10 mouse cellular contexts compared by ENCODE assay signal in the genomic region with DNA sequence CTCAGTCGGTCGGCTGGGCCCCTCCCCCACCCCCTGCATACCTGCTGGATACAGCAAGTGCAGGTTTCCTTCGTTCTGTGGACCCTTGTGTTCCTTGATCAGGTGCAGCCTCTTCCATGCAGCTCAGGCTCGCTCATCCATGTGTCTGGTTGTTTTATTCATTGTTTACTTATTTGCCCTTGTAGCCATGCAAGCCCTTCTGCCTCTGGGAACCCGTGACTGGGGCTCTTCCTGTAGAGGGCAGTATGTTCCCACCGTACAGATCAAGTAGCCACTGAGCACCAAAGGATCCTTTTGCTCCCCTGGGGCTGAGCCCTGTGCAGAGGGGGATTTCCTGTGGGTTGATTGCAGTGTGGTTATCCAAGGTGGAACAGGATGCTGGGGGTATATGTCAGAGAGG. TPM values are rescaled to one million over a fixed set of nuclear protein-coding genes. Genes with fewer than 3 reads are reported as not detected.
DNase-seq lines count a peak whose midpoint lies in the region; ATAC-seq and TF ChIP-seq lines count a peak whose summit lies in the region.
"Had no signal": no experiment of that assay in that cellular context is flagged by ENCODE, and none has a peak within 500 bp of the region (broad histone marks: within the 10 kb centered on the region; RNA-seq: fewer than 3 reads in every experiment).

No protein-coding gene starts in this region.

- DNase-seq in cerebellum, adult 18-20 months = peak; percentile 52 to 59
- DNase-seq in cerebellum, adult 11-12 months = no peak
- peak; percentile 79 for DNase-seq in 416B (ENCODE audit: low read depth)
- DNase-seq in thymus, postnatal 25 days = peak; percentile 26

- H3K9ac ChIP-seq in heart, embryonic 11.5 days (ENCODE audit: low read depth, low read length) = no peak overlapping the region
- H3K9ac ChIP-seq in kidney, embryonic 14.5 days (ENCODE audit: low read depth, low read length) = no peak overlapping the region

- peak overlapping the region; percentile 42 for H3K4me2 ChIP-seq in heart, embryonic 11.5 days
- H3K4me2 ChIP-seq in kidney, embryonic 14.5 days (replicated peaks; ENCODE audit: low read depth, low read length) = peak overlapping the region; percentile 12; the same call in 1 of the 2 replicates

- peaks cover 9% of the 10 kb centered on the region; the same call in 1 of the 2 replicates for H3K27me3 ChIP-seq in heart, embryonic 11.5 days (ENCODE audit: control insufficient read depth, insufficient read depth, low read length)
- peaks cover 4% of the 10 kb centered on the region; the same call in 1 of the 2 replicates for H3K27me3 ChIP-seq in kidney, embryonic 14.5 days (ENCODE audit: control insufficient read depth, insufficient read depth, low read length)

- TF ChIP-seq POLR2A in bone marrow macrophage, adult 2 months (IDR thresholded peaks at IDR 0.05; ENCODE audit: borderline replicate concordance, low read depth, low read length) = no peak

- H3K36me3 ChIP-seq in heart, embryonic 11.5 days (ENCODE audit: control insufficient read depth, insufficient read depth, low read length) = no peaks in the 10 kb centered on the region
- no peaks in the 10 kb centered on the region for H3K36me3 ChIP-seq in kidney, embryonic 14.5 days (ENCODE audit: control insufficient read depth, insufficient read depth, low read length)

- H3K9me3 ChIP-seq in heart, embryonic 11.5 days (replicated peaks; ENCODE audit: control insufficient read depth, low read length) = no peaks in the 10 kb centered on the region
- no peaks in the 10 kb centered on the region for H3K9me3 ChIP-seq in kidney, embryonic 14.5 days (ENCODE audit: control insufficient read depth, low read length)

- no peak overlapping the region for H3K27ac ChIP-seq in bone marrow macrophage, adult 2 months (ENCODE audit: insufficient read depth, low read depth, low read length)
- no peak overlapping the region for H3K27ac ChIP-seq in heart, embryonic 11.5 days (ENCODE audit: low read depth, low read length)
- no peak overlapping the region for H3K27ac ChIP-seq in kidney, embryonic 14.5 days (ENCODE audit: low read depth, low read length)

- peak; percentile 16; the same call in 1 of the 2 replicates for TF ChIP-seq CTCF in bone marrow macrophage, adult 2 months (IDR thresholded peaks at IDR 0.05; ENCODE audit: low read depth, low read length)

- WGBS in heart, embryonic 11.5 days (ENCODE audit: insufficient replicate concordance) = 5% methylated on average over 6 of the region's 6 CpGs
- WGBS in kidney, embryonic 14.5 days = 6% methylated on average over 6 of the region's 6 CpGs

- H3K4me3 ChIP-seq in bone marrow macrophage, adult 2 months (ENCODE audit: insufficient read depth, low read length) = no peak overlapping the region
- no peak overlapping the region for H3K4me3 ChIP-seq in heart, embryonic 11.5 days (ENCODE audit: low read depth, low read length)
- H3K4me3 ChIP-seq in kidney, embryonic 14.5 days (ENCODE audit: low read length) = no peak overlapping the region

- H3K4me1 ChIP-seq in bone marrow macrophage, adult 2 months (ENCODE audit: control insufficient read depth, insufficient read depth, low read length) = no peaks in the 10 kb centered on the region
- H3K4me1 ChIP-seq in heart, embryonic 11.5 days (ENCODE audit: control insufficient read depth, insufficient read depth, low read length) = peaks cover 14% of the 10 kb centered on the region
- 0 out of 2 replicates have a peak, but pooled peaks cover 5% of the 10 kb centered on the region for H3K4me1 ChIP-seq in kidney, embryonic 14.5 days (ENCODE audit: control insufficient read depth, insufficient read depth, low read length)

- ATAC-seq in heart, embryonic 11.5 days (replicated peaks; ENCODE audit: insufficient number of reproducible peaks, low FRiP score, low TSS enrichment) = no peak
- ATAC-seq in kidney, embryonic 14.5 days (ENCODE audit: low FRiP score, low TSS enrichment) = peak; percentile 73; the same call in 1 of the 2 replicates
- peak; percentile 87 for ATAC-seq in megakaryocyte progenitor cell, adult 5-6 weeks (replicated peaks; ENCODE audit: poor library complexity)

RNA-seq across cellular contexts. Expression of gene Kndc1, which starts 11.2 kb away (rescaled TPM):
- not detected in 2 replicates for polyA plus RNA-seq in bone marrow macrophage, adult 2 months (2012; ENCODE audit: insufficient read depth, insufficient read length, missing spikeins)
- 0.03 TPM in 1 of 2 replicates, not detected in the other for polyA plus RNA-seq in heart, embryonic 11.5 days (2014; fragmentation: Nextera tagmentation; extraction: Ambion mirVana)
- 0.14 and 0.18 TPM in 2 replicates for polyA plus RNA-seq in kidney, embryonic 14.5 days (2014; fragmentation: Nextera tagmentation; extraction: Ambion mirVana)
- not detected in 2 replicates for total RNA-seq in megakaryocyte progenitor cell, adult 5-6 weeks (2015)
- total RNA-seq in megakaryocyte progenitor cell, adult 5-6 weeks (2017) = not detected in 2 replicates
- polyA plus RNA-seq: C2C12 had no signal

RNA-seq across cellular contexts. Expression of gene Utf1, which starts 37.9 kb away (rescaled TPM):
- not detected in 2 replicates for polyA plus RNA-seq in bone marrow macrophage, adult 2 months (2012; ENCODE audit: insufficient read depth, insufficient read length, missing spikeins)
- not detected in 2 replicates for polyA plus RNA-seq in heart, embryonic 11.5 days (2014; fragmentation: Nextera tagmentation; extraction: Ambion mirVana)
- polyA plus RNA-seq in kidney, embryonic 14.5 days (2014; fragmentation: Nextera tagmentation; extraction: Ambion mirVana) = 0.23 TPM in 1 of 2 replicates, not detected in the other
- not detected in 2 replicates for total RNA-seq in megakaryocyte progenitor cell, adult 5-6 weeks (2015)
- total RNA-seq in megakaryocyte progenitor cell, adult 5-6 weeks (2017) = not detected in 2 replicates
- total RNA-seq: layer of hippocampus, adult 18-20 months had no signal
- polyA plus RNA-seq: C2C12 had no signal
